Mouse (Mus musculus): ENCODE results near the gene Crygn. TPM values are rescaled to one million over a fixed set of nuclear protein-coding genes. Genes with fewer than 3 reads are reported as not detected.
A peak's percentile ranks its signal among the peaks of the same experiment; 100 is the strongest.

The Crygn gene
- polyA plus RNA-seq, 1 experiment: 0.34 TPM

DNA sequence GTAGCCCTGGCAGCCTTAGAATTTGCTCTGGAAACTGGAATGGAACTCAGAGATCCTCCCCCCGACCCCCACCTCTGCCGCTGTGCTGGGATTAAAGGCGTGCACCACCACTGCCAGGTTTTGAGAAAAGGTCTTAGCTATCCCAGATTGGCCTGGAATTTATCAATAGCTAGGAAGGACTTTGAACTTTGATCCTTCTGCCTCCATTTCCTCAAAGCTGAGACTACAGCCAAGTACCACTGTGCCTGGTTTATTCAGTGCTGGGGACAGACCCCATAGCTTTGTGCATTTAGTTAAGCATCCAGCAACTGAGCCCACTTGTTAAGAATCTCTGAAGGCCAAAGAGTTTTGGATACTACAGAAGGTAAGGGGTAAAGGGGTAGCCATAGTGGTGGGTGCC lies 877 bp downstream of the Crygn start:
- DNase-seq: no peak
- TF ChIP-seq CTCF (IDR thresholded peaks at IDR 0.05; ENCODE audit: borderline replicate concordance, insufficient read depth, low read depth, low read length) (no peak), POLR2A (IDR thresholded peaks at IDR 0.05; ENCODE audit: borderline replicate concordance, insufficient read depth, low read length) (no peak)
- Histone ChIP-seq H3K27ac (ENCODE audit: insufficient read depth, low read length) (no peak overlapping the region), H3K27me3 (ENCODE audit: control insufficient read depth, insufficient read depth, low read length) (no peaks in the 10 kb centered on the region), H3K4me3 (replicated peaks; ENCODE audit: insufficient read depth, low read depth, low read length) (no peak overlapping the region), H3K4me1 (ENCODE audit: control insufficient read depth, insufficient read depth, low read length) (0 out of 2 replicates have a peak, but pooled peaks cover 2% of the 10 kb centered on the region)
- WGBS: 73% methylated on average over 3 of the region's 3 CpGs

- no peaks in the 10 kb centered on the region for H3K27me3 ChIP-seq (ENCODE audit: control insufficient read depth, insufficient read depth, low read length)
- no peak overlapping the region for H3K27ac ChIP-seq (ENCODE audit: insufficient read depth, low read length)
- H3K4me3 ChIP-seq (replicated peaks; ENCODE audit: insufficient read depth, low read depth, low read length): no peak overlapping the region
- no peak for DNase-seq
- peaks cover 9% of the 10 kb centered on the region; the same call in 1 of the 2 replicates for H3K4me1 ChIP-seq (ENCODE audit: control insufficient read depth, insufficient read depth, low read length)
- WGBS: 28% methylated on average over 2 of the region's 2 CpGs
- no peak for TF ChIP-seq POLR2A (IDR thresholded peaks at IDR 0.05; ENCODE audit: borderline replicate concordance, insufficient read depth, low read length)
- no peak for TF ChIP-seq CTCF (IDR thresholded peaks at IDR 0.05; ENCODE audit: borderline replicate concordance, insufficient read depth, low read depth, low read length)
Measured at GRCm38 (mm10) chr5:24752175-24752498, 5.7 kb downstream of the Crygn start.

DNA sequence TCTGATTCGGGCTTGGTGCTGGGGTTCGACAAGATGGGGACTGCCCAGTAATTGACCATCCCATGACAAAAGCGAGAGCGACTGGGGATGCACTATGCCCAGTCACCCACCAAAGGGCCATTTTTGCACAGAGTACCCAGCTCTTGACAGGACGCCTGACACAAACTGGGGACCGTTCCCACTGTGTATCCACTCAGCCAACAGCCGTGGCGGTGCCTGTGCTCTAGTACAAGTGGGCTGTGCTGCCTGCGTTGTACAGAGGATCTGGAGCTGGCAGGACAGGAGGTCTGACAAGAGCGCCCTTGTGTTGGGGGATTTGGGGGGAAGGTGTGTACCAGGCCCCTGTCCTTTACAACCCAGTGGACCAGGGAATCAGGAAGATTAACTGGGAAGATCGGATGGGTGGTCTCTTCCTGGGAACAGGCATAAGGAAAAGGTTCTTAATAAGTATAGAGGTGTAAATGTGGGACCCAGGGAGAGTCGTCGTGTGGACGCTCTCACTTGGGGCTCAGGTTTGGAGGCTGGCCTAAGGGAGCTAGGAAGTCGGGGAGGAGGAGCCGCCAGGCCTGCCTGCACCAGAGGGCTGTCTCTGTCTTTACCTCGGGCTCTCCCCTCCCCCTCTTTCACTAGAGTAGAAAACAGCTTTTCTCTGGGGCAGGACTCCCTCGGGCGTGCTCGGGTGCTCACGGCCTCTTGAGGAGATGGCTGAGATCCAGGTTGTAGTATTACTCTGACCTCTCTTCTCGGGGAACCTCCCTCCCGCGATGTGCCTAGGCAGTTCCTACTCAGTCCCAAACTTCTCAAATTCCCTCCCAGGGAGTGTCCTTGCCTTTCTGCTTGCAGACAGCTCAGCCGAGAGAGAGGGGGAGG lies 6.3 kb downstream of the Crygn start:
- WGBS: 11% methylated on average over 25 of the region's 25 CpGs
- Histone ChIP-seq H3K27me3 (ENCODE audit: control insufficient read depth, insufficient read depth, low read length) (no peaks in the 10 kb centered on the region), H3K27ac (ENCODE audit: insufficient read depth, low read length) (0 out of 2 replicates have a peak overlapping the region, but pooled peaks have one; percentile 27), H3K4me1 (ENCODE audit: control insufficient read depth, insufficient read depth, low read length) (peaks cover 9% of the 10 kb centered on the region; the same call in 1 of the 2 replicates), H3K4me3 (replicated peaks; ENCODE audit: insufficient read depth, low read depth, low read length) (peak overlapping the region; percentile 52)
- TF ChIP-seq POLR2A (IDR thresholded peaks at IDR 0.05; ENCODE audit: borderline replicate concordance, insufficient read depth, low read length) (no peak), CTCF (IDR thresholded peaks at IDR 0.05; ENCODE audit: borderline replicate concordance, insufficient read depth, low read depth, low read length) (no peak)
- DNase-seq: peak; percentile 24 to 44

- H3K4me1 ChIP-seq (ENCODE audit: control insufficient read depth, insufficient read depth, low read length): peaks cover 9% of the 10 kb centered on the region; the same call in 1 of the 2 replicates
- peak; percentile 87 to 89 for DNase-seq
- H3K27me3 ChIP-seq (ENCODE audit: control insufficient read depth, insufficient read depth, low read length): no peaks in the 10 kb centered on the region
- WGBS: 2% methylated on average over 58 of the region's 59 CpGs
- H3K4me3 ChIP-seq (replicated peaks; ENCODE audit: insufficient read depth, low read depth, low read length): peak overlapping the region; percentile 52
- TF ChIP-seq POLR2A (IDR thresholded peaks at IDR 0.05; ENCODE audit: borderline replicate concordance, insufficient read depth, low read length) (peak; percentile 62; the same call in 1 of the 2 replicates), CTCF (IDR thresholded peaks at IDR 0.05; ENCODE audit: borderline replicate concordance, insufficient read depth, low read depth, low read length) (peak; percentile 69)
- peak overlapping the region; percentile 96 for H3K27ac ChIP-seq (ENCODE audit: insufficient read depth, low read length)
Measured at GRCm38 (mm10) chr5:24750321-24751304, 7.2 kb downstream of the Crygn start.

- peak overlapping the region; percentile 52 for H3K4me3 ChIP-seq (replicated peaks; ENCODE audit: insufficient read depth, low read depth, low read length)
- no peak overlapping the region for H3K27ac ChIP-seq (ENCODE audit: insufficient read depth, low read length)
- 69% methylated on average over 5 of the region's 5 CpGs for WGBS
- DNase-seq: no peak
- H3K27me3 ChIP-seq (ENCODE audit: control insufficient read depth, insufficient read depth, low read length): no peaks in the 10 kb centered on the region
- H3K4me1 ChIP-seq (ENCODE audit: control insufficient read depth, insufficient read depth, low read length): peaks cover 9% of the 10 kb centered on the region; the same call in 1 of the 2 replicates
- TF ChIP-seq CTCF (IDR thresholded peaks at IDR 0.05; ENCODE audit: borderline replicate concordance, insufficient read depth, low read depth, low read length) (no peak), POLR2A (IDR thresholded peaks at IDR 0.05; ENCODE audit: borderline replicate concordance, insufficient read depth, low read length) (no peak)
Measured at GRCm38 (mm10) chr5:24749731-24750130, 8.1 kb downstream of the Crygn start.

GRCm38 (mm10) chr5:24747533-24747932 lies 10.3 kb downstream of the Crygn start:
- H3K27ac ChIP-seq (ENCODE audit: insufficient read depth, low read length): no peak overlapping the region
- H3K4me1 ChIP-seq (ENCODE audit: control insufficient read depth, insufficient read depth, low read length): peaks cover 9% of the 10 kb centered on the region; the same call in 1 of the 2 replicates
- no peak for DNase-seq
- TF ChIP-seq CTCF (IDR thresholded peaks at IDR 0.05; ENCODE audit: borderline replicate concordance, insufficient read depth, low read depth, low read length): no peak
- WGBS: 32% methylated on average over 6 of the region's 6 CpGs
- no peak overlapping the region for H3K4me3 ChIP-seq (replicated peaks; ENCODE audit: insufficient read depth, low read depth, low read length)
- H3K27me3 ChIP-seq (ENCODE audit: control insufficient read depth, insufficient read depth, low read length): no peaks in the 10 kb centered on the region

DNA sequence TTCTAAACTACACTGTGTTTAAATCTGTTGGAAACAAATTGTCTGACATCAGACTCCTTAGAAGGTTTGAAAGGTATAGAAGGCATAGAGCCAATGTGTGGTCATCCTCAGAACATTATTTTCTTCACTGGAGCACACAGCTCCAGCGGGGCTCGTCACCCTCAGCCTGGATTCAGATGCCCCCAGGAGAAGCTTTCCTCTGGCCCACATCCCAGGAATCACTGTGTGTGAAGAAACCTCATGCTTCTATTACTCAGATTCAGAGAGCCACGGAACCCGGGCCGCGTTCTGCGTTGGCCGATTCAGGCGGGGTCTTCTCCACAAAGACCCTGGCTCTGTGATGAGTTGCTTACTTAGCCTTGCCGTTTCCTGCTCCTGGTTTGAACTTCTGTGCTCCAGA lies 13.9 kb downstream of the Crygn start:
- H3K27me3 ChIP-seq (ENCODE audit: control insufficient read depth, insufficient read depth, low read length): no peaks in the 10 kb centered on the region
- no peak overlapping the region for H3K27ac ChIP-seq (ENCODE audit: insufficient read depth, low read length)
- 54% methylated on average over 10 of the region's 10 CpGs for WGBS
- no peaks in the 10 kb centered on the region; the same call in 1 of the 2 replicates for H3K4me1 ChIP-seq (ENCODE audit: control insufficient read depth, insufficient read depth, low read length)
- DNase-seq: no peak
- H3K4me3 ChIP-seq (replicated peaks; ENCODE audit: insufficient read depth, low read depth, low read length): no peak overlapping the region
- TF ChIP-seq CTCF (IDR thresholded peaks at IDR 0.05; ENCODE audit: borderline replicate concordance, insufficient read depth, low read depth, low read length) (no peak), POLR2A (IDR thresholded peaks at IDR 0.05; ENCODE audit: borderline replicate concordance, insufficient read depth, low read length) (no peak)

All from cerebellum, adult 2 months (tissue).